Mouse (Mus musculus) megakaryocyte-erythroid progenitor cell, adult 5-6 weeks (primary cell): ENCODE measurements around the gene Dnajb12. TPM values are rescaled to one million over a fixed set of nuclear protein-coding genes. Genes with fewer than 3 reads are reported as not detected.

Source experiments
- ATAC-seq: replicated peaks from 2 replicates; pipeline ENCODE4 v1.8.0; 2016; ENCODE audit warnings: mild to moderate bottlenecking, inconsistent platforms; ENCODE audit not compliant: severe bottlenecking, poor library complexity, low FRiP score, low TSS enrichment
- total RNA-seq, 2 experiments: library from RNA; stranded (forward) in 1 of 2; stranded (reverse) in 1 of 2; fragments of 200-1000, 215-1000 nt in 1 of 2; fragments of >200 nt in 1 of 2; fragmentation: Nextera tagmentation in 1 of 2; gene quantifications; 2 replicates each; pipeline ENCODE4 v1.2.3; 2014 to 2017

The Dnajb12 gene
- total RNA-seq, 2 experiments from 2014 or later = 15.1 to 35.8 TPM

DNA sequence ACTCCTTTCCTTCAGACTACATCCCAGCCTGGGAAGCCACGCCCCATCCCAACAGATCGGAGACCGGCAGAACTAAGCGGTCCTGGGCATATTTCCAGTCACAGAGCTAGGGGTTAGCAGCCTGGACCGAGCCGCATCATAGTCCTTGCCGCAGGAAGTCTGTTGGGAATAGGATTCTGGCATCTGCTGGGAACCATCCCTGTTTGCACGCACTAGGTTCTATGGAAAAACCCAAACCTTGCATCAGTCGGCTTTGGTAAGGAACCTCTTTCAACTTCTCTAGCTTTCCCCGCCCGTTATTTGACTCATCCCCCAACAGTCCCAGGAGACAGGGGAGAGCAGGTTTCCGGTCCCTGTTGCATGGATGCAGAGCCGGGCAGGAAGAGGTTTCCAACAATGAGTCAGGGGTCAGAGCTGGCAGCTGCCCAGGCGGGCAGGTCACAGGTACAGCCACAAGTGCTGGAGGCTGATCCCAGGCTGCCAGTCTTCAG, 30.0 kb downstream of the Dnajb12 start:
- no peak for ATAC-seq

DNA sequence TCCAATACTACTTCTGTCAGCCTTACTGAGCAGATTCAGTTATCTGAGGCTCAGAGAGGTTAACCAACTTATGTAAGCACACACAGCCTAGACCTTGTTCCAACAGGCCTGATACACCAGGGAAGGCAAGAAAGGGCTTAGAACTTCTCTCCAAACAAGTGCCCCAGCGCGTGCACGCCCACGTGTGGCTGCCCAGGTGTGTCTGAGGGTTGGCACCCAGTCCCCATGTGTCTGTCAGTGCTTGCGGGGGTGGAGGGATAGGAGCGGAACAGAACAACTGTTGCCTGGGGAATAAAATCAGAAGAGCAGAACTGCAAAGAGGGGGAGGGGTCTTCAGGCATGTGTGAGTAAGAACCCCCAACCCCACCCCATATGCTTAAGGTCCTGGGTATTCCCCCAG, 31.7 kb downstream of the Dnajb12 start:
- ATAC-seq = no peak

DNA sequence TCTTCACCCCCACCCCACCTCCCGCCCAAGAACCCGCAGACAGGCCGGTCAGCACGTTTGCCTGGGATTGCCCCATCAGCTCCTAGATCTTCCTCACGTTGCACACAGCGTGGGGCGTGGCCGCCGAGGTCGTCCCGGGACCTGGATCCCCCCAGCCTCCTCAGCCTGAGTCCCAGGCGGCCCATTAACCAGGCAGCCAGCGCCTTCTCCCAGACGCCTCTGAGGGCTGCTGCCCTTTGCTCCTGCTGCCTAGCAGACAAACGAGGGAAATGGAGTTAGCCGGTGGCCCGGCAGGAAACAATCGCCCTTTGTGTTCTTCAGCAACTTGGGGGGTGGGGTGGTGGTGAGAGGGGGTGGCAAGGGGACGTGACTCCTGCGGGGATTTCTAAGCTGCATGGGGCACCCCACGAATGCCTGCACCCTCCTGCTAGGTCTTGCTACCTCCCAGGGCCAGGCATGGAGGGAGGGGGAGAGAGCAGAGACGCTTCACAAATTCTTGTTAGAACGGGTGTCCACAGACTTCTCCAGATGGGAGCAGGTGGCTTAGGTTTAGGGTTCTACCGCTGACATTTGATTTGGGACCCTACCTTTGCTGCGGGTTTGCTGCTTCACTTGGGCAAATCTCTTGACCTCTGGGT, 32.3 kb downstream of the Dnajb12 start:
- ATAC-seq = no peak

DNA sequence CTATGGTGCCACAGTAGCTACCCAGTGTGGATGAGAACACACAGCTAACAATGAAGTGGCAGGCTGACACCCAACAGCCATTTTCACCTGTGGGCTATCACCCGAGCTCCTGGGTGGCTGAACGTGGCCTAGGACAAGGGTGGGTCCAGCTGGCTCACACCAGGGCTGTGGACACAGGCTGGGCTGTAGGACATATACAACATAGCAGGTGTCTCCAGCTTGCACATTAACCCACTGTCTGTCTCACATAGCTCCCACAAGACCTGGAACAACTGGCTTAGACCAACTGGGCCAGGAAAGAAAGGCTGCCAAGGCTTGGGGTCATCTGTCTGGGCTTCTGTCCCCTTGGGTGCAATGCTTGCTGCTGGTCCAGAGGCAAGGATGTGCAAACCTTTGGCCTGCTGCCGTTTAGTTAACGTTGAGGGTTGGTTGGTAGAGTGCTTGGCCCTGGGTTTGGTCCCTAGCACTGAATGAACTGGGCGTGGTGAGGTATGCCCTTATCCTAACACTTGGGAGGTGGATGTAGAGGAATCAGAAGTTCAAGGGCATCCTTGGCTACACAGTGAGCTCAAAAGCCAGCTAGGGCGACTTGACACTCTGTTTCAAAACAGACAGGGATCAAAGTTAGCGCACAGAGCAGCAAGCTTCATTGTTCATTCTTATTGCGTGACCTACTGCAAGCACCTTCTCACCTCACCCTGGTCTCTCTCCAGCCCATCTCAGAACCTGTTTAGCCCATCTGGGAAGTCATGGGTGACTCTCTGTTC, 36.0 kb downstream of the Dnajb12 start:
- no peak for ATAC-seq

DNA sequence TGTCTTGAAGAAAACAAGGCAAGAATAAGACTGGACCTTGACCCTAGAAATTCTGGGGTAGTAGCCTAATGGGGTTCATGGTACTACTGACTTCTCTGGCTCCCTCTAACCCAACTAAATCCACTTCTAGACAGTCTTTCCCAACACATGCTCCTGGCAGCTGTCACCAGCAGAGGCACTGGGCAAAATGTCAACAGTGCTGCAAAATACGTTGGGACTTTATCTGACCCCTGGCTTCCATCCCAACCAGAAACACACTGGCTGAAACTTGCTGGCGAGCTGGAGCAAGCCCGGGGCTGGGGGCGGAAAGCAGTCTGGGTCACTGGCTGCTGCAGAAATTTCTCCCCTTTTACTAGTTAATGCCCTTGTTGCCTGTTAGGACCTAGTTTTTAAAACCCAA, 36.8 kb downstream of the Dnajb12 start:
- peak; percentile 20 for ATAC-seq

DNA sequence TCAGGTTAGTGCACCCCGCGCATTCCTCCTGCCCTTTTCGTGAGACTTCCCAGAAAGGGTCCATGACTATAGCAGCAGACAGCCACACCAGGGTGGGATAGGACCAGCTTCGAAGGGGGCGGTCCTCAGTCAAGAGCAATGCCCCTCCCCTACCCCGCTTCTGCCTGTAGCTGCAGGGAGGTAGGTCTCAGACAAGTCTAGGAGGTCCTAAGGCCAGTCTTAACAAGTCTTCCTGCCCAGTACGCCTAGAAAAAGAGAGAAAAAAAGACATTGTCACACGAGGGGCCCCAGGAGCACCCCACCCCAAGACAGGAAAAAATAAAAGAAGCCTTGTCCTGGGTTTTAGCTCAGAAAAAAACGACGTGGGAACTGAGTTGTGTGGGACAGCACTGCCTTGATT, 37.3 kb downstream of the Dnajb12 start:
- ATAC-seq = peak; percentile 67

DNA sequence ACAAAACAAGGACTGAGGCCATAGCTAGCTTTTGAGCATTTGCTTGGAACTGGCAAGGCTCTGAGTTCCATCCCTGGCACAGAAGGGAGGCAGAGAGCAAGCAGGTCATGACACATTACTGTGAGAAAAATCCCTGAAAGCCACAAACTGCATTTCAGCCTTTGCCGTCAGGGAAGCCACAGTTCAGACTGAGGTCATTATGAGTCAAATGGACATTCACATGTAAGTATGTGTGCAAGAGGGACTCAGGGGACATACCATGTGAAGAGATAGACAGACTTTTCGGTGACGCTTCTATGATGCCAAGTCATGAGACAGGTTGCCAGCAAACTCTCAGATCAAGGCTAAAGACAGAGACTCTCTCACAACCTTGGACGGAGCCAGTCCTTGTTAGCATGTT, 38.8 kb downstream of the Dnajb12 start:
- no peak for ATAC-seq

DNA sequence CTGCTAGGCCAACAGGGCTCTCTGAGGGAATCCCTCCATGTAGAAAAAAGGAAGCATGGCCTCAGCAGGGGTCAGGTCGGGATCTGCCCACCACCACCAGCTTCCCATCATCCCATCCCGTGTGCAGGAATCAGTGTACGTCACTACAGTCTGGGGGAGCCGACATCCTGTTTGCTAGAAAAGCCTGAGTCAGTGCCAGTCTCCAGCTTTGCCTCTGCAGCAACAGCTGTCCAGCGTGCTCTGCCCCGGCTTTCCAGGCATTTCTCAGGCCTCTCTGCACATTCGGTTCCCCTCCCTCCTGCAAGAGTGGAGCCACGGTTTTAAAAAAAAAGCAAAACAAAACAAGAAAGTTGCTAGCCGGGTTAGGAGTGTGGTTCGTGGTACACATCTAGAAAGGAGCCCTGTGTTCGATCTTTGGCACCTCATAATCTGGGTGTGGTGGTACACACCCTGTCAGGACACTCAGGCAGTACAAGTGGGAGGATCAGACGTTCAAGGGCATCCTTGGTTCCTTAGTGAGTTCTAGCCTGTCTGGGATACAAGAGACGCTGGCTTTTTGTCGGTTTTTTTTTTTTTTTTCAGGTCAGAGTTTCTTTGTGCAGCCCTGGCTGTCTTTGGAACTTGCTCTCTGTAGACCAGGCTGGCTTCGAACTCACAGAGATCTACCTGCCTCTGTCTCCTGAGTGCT, 40.3 kb downstream of the Dnajb12 start:
- no peak for ATAC-seq

DNA sequence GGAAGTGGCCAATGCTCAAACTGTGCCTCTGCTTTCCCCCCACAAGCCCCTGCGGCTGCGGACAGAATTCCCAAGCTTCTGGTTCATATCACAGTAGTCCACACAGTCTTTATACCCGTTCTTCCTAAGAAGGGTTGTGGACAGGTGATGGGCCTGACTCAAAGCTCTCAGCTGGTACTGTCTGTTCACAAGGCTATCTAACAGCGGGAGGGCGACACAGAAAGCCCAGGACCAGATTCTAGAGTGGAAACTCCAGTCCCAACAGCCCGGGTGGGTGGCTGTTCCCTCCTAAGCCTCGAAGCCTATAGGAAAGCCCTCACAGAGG, 41.1 kb downstream of the Dnajb12 start:
- ATAC-seq = peak; percentile 20

DNA sequence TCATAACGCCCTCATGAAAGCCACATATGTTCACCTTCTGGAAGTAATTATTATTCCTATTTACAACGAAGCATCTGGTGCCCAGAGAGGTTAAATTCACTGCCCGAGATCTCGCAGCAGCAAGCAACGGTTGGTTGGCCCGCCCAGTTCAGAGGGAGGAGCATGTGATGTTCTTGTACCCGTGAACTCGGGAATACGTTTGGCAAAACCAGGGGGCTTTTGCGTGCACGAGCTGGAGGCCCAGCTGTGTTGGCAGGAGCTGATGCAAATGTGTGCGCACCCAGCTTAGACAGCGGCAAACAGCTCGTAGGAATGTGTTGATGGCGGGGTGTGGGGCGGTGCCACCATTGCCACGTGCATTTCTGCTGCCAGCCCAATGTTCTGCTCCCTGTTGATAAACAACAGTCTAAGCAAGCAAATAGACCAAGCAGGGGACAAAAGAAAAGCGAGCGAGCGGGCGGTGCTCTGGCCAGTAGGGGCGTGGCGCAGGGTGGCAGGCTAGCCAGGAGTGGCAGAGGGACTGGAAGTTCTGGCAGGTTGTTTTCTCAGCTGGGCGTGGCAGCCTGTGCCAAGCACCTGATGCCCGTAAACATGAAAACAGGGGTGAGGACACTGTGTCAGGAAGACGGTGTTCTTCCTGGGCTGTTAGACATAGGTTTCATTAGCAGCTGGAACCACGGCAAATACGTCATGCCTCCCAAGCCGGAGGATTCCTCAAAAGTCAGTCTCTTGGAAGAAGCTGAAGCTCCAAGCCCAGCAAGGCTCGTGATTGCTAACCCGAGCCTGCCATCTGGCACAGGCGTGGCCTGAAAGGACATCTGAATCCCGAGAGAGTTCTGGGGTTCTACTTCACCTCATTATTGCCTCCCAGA, 41.7 kb downstream of the Dnajb12 start:
- ATAC-seq = peak; percentile 86

DNA sequence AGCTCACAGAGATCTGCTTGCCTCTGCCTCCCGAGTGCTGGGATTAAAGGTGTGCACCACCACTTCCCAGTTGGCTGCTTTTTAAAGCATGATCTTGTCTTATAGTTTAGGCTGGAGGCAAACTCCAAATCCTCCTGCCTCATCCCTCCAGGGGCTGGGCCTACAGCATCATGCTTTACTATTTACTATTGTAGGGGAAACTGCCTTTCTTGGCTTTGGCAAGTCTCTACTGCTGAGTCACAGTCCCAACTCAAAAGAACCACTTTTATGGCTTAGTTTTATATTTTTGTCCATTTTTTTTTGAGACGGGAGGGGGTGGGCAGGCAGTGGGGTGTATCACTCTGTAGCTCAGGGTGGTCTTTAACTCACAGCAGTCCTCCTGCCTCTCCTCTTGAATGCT, 44.1 kb downstream of the Dnajb12 start:
- no peak for ATAC-seq

DNA sequence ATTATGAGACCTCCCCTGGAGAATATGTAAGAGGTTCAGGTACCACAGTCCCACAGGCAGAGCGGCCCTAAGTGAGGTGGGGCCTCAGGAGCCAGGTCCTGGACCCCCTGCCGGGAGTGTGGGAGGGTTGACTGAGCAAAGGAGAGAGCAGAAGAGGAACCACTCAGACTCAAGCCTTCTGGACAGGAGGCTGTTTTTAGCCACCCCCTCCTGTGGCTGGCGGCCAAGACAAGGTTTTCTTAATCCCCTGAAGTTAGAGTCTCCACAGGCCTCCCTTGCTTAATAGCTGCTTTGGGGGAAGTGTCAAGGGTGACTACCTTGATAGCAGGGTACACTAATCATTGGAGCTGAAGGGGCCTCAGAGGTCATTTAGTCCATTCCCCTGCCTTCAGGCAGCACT, 44.9 kb downstream of the Dnajb12 start:
- ATAC-seq = no peak

DNA sequence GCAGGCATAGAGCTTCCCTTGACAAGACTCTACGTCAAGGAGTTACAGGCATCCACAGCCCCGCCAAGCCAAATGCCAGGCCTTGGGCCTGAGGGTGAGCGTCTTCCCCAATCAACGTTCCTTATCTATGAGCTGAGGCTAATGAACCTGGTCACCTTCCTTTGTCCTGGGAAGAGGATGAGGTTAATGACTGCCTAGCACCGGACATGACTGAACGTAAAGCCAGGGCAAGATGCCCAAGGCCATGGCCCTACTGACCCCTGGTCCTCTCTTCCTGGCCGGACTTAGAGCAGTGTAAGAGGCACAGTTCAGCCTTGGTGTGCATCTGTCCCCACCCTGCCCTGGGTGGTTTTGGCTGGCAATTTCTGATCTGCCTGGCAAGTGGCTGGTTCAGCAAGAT, 49.8 kb downstream of the Dnajb12 start:
- ATAC-seq = no peak

DNA sequence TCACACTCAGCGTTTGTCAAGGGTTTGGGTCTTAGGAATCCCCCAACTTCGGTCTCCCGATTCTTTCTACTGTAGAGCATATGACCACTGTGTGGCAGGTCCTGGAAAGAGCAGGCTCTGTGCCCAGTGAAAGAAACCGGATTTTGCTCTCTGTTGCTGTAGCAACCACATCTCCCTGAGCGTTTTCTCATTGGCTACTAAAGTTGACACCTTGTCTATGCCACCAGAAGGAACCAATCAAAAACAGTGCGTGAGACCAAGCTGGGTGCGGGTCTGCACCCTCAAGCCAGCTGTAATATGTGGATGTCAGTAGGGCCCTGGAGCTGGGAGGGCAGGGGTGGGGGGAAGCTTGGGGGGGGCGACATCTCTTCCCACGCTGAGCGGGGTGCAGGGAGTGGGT, 51.6 kb downstream of the Dnajb12 start:
- ATAC-seq = no peak

DNA sequence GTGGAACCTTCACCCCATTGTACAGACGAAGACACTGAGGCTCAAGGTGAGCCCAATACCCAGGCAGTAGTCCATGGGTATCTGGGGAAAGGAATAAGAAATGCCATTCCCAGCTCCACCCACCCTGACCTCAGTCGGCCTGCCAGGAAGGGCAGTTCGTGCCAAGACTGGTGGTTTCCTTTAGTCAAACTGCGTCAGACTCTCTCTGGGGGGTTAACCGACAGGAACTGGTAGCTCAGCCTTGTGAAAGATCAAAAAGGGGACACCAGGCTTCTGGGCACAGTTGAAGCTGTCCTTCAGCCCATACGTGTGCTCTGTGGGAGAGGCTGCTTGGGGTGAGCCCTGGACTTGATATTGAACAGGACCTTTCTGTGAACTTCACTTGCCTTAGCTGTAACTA, 53.2 kb downstream of the Dnajb12 start:
- ATAC-seq = peak; percentile 34

DNA sequence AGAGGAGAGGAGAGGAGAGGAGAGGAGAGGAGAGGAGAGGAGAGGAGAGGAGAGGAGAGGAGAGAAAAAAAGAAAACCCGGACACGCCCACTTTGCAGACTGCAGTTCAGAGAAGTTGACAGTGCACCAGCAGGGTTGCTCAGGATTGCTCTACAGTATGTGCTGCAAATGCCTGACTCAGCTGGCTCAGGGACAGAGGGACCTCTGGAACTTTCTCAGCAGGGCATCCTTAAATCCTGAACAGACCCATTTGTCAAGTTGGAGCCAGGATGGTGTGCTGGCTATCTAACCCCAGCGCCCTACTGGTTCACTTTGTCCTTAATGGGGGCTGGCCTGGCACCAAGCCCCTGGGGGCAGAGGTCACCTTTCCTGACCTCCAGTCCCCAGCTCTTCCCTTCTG, 54.7 kb downstream of the Dnajb12 start:
- no peak for ATAC-seq

DNA sequence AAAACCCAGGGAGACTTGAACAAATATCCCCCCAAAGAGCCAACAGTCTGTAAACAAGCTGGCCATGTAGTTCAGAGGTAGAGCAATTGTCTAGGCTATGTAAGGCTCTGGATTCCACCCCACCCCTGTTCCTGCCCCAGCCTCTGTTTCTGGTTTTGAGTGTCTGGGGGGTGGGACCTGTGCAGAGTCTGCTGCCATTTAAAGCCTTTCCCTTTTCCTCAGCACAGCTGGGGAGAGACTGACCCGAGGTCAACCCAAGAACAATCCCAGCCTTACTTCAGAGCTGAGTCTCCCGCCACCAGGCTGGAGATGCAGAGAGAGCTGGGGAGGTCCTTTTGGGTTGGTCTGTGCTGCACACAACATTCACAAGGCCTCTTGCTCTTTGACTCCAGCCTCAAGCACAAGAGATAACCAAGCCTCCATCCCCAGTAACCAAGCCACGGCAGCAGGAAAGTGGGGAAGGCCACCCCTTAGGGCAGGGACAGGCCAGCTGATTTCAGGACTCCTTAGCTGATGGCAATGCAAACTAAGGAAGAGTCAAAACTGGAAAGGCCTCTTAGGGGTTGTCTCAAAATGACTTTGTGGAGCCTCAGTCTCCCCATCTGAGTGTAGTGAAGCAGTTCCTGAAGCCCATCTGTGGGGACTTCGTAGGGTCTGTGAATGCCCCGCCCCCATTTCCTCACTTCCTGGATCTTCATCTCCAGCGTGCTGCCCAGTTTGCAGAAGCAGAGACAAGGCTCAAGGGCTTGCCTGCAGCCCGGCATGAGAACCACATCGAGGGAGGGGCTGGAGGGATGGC, 56.9 kb downstream of the Dnajb12 start:
- no peak for ATAC-seq

DNA sequence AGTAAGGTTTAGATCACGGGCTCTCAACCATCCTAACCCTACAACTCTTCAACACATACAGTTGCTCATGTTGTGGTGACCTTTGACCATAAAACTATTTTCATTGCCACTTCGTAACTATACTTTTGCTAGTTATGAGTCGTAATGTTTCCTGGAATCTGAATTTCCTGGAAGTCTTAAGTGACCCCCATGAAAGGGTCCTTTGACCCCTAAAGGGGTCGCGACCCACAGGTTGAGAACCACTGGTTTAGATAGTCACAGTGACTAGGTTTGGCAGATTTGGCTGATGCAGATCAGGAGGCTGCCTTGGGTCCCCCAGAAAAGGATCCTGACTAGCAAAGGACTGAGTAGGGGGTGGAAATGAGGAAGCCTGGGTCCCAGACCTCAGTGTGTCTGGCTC, 59.3 kb downstream of the Dnajb12 start:
- ATAC-seq = no peak

DNA sequence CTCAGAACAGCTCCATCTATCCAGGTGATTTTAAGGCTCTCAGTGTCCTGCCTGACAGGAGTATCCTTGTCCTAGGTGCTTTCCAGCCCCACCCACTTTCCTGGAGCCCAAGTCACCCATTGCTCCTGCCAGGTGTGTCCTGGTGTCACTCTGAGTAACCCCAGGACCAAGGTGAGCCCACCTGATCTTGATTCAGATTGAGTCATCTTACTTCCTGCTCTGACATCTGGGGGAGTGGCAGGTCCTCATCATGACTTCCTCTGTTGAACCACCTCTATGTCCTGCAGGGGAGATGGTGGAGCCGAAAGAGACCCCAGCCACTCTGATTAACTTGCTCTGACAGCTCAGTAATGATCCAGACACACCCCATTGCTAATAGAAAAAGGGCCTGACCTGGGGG, 59.7 kb downstream of the Dnajb12 start:
- no peak for ATAC-seq
